Mouse (Mus musculus) hindbrain, embryonic 15.5 days (tissue): ENCODE data around the gene Nectin1. TPM values are rescaled to one million over a fixed set of nuclear protein-coding genes. Genes with fewer than 3 reads are reported as not detected.

Source experiments
- ATAC-seq: fragments of 200-750 bp; cut with Nextera tagmentation; 2 replicates; pipeline ENCODE4 v1.8.0; 2017; ENCODE audit warnings: low read depth, moderate number of reproducible peaks, moderate TSS enrichment; ENCODE audit not compliant: low FRiP score
- H3K27ac ChIP-seq: fragments of 300-500 bp; sonication (generic); replicated peaks from 2 replicates; pipeline ENCODE4 v1.5.1; 2015; ENCODE audit warnings: mild to moderate bottlenecking, inconsistent platforms
- H3K27me3 ChIP-seq: fragments of 300-500 bp; sonication (generic); 2 replicates; pipeline ENCODE4 v1.6.1; 2015; ENCODE audit warnings: control low read depth, inconsistent platforms
- H3K36me3 ChIP-seq: fragments of 300-500 bp; sonication (generic); 2 replicates; pipeline ENCODE4 v1.6.1; 2015; ENCODE audit warnings: control low read depth, inconsistent platforms
- H3K4me1 ChIP-seq: fragments of 300-500 bp; sonication (generic); replicated peaks from 2 replicates; pipeline ENCODE4 v1.6.1; 2015; ENCODE audit warnings: control low read depth, inconsistent platforms
- H3K4me2 ChIP-seq: fragments of 300-500 bp; sonication (generic); 2 replicates; pipeline ENCODE4 v1.6.1; 2015; ENCODE audit warnings: moderate library complexity, mild to moderate bottlenecking, inconsistent platforms
- H3K4me3 ChIP-seq: fragments of 300-500 bp; sonication (generic); 2 replicates; pipeline ENCODE4 v1.5.1; 2015; ENCODE audit warnings: mild to moderate bottlenecking, inconsistent platforms
- H3K9ac ChIP-seq: fragments of 300-500 bp; sonication (generic); 2 replicates; pipeline ENCODE4 v1.6.1; 2015; ENCODE audit warnings: inconsistent platforms
- H3K9me3 ChIP-seq: fragments of 300-500 bp; sonication (generic); 2 replicates; pipeline ENCODE4 v1.6.1; 2016; ENCODE audit warnings: control low read depth, inconsistent platforms
- whole genome bisulfite sequencing: fragments of 180-500 bp; shearing (Covaris S2); methylation state at CpG from one replicate; pipeline ENCODE4 v1.1.7; 2015; 5-methylcytosine and 5-hydroxymethylcytosine counted together
- polyA plus RNA-seq: library from polyadenylated mRNA; unstranded; fragments of >200 nt; fragmentation: Nextera tagmentation; extraction: Ambion mirVana; gene quantifications from 2 replicates; pipeline ENCODE4 v1.2.1, GENCODE M21; 2015

Gene Nectin1
- polyA plus RNA-seq, 1 experiment from 2014 or later: 16.2 TPM

DNA sequence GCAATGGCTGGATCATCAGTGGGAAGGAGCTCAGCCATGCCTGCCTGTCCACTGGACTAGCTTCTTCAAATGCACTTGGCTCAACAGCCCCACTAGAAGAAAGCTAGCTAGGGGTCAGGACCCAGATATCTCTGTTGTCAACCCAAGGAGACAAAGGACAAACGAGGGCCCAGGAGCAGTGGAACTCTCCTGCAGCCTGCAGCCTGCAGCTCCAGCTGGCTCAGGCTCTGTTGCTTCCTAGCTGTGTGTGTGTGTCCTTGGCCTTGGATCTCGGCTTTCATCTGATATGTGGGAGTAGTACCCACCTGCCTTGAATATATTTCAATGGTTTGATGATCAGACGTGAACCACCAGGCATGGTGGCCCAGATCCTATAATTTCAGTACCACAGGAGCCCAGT, 49.6 kb downstream of the Nectin1 start:
- ATAC-seq: no peak
- H3K27me3 ChIP-seq: no peaks in the 10 kb centered on the region
- H3K9ac ChIP-seq: no peak overlapping the region
- H3K9me3 ChIP-seq: no peaks in the 10 kb centered on the region
- no peak overlapping the region for H3K4me3 ChIP-seq
- 0 out of 2 replicates have a peak, but pooled peaks cover 4% of the 10 kb centered on the region for H3K4me1 ChIP-seq
- WGBS: 83% methylated on average over 3 of the region's 3 CpGs
- no peak overlapping the region for H3K4me2 ChIP-seq
- H3K36me3 ChIP-seq: peaks cover 23% of the 10 kb centered on the region
- no peak overlapping the region for H3K27ac ChIP-seq

DNA sequence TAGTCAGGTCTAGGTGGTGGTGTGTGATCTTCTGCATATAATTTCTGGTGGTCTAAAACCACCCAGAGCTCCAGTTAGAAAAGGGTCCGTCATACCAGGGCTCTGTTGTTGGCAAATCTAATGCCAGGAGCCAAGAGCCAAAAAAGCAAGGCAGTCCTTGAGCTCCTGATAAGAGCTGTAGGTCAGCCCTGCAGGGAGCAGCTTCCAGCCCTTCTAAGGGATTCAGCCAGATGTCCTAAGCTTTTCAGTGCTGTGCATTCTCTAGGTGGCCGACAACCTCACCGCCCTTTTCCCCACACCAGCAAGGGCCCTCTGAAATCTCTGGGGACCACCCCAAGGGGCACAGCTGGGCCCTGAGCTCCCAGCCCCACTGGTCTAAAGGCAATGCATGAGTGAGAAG, 52.2 kb downstream of the Nectin1 start:
- Histone ChIP-seq H3K9ac (no peak overlapping the region), H3K4me1 (no peaks in the 10 kb centered on the region), H3K9me3 (no peaks in the 10 kb centered on the region), H3K4me3 (no peak overlapping the region), H3K4me2 (no peak overlapping the region), H3K36me3 (peaks cover 31% of the 10 kb centered on the region), H3K27ac (no peak overlapping the region), H3K27me3 (no peaks in the 10 kb centered on the region)
- no peak for ATAC-seq
- 90% methylated on average over 3 of the region's 3 CpGs for WGBS

DNA sequence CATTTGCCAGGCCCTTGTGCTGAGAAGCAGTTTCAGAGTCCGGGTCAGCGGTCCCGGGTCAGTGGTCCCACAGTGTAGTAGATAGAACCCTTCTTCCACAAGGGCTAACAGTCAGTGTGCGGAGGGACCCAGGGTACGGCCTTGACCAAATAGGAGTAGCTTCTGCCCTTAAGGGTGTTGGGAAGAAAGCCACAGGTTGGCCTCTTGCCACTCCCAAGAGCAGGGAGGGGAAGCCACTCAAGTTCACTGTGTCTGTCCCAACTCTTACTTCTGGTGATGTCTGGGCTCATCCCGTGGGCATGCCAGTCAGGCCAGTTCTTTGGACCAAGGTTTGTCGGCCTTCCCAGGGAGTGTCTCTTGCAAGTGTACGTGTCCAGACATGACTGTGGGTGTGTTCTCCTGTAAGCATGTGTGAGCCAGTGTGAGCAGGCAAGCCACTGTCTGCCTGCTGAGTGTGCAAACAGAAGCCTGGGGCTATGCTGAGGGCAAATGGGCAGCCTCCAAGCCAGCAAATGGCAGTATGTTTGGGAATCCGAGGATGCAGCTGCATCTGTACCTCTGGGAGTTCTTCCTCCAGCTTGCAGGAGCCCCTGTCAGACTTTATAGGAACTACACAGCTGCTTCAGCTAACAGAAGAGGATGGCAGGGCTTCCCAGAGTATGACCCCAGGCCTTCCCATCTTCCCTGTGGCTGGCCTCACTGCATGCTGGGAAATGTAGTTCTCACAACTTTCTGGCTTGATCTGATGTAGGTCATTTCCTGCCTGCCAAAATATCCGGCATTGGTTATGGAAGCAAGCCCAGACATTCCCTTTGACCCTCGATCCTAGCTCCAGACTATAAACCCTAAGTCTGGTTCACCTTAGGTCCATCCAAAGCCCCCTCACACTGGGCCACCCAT, 53.3 kb downstream of the Nectin1 start:
- Histone ChIP-seq H3K4me3 (no peak overlapping the region), H3K9ac (no peak overlapping the region), H3K27me3 (no peaks in the 10 kb centered on the region), H3K4me1 (no peaks in the 10 kb centered on the region), H3K27ac (no peak overlapping the region), H3K4me2 (no peak overlapping the region), H3K9me3 (no peaks in the 10 kb centered on the region), H3K36me3 (peaks cover 28% of the 10 kb centered on the region)
- no peak for ATAC-seq
- WGBS: 87% methylated on average over 11 of the region's 11 CpGs

DNA sequence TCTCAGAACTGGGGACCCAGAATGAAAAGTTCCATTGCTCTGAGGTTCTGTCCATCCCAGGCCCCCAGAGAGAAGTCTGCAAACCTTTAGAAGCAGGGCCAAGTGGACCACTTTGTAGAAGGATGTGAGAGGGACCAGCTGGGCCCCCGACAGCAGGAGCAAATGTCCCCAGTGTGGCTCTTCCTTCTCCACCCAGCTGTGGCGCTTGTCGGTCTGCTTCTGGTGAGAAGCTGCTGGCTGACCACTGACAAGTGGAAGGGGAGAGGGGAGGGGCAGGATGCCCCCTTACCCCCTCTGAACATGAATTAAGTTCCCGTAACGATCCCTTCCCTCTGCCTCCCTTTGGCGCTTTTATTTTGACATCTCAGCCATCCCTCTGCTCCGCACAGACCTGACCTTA, 54.0 kb downstream of the Nectin1 start:
- Histone ChIP-seq H3K4me2 (no peak overlapping the region), H3K9me3 (no peaks in the 10 kb centered on the region), H3K36me3 (peaks cover 22% of the 10 kb centered on the region), H3K27me3 (no peaks in the 10 kb centered on the region), H3K27ac (no peak overlapping the region), H3K9ac (no peak overlapping the region), H3K4me1 (no peaks in the 10 kb centered on the region), H3K4me3 (no peak overlapping the region)
- WGBS: 62% methylated on average over 7 of the region's 7 CpGs
- no peak for ATAC-seq

- Histone ChIP-seq H3K4me2 (no peak overlapping the region), H3K4me3 (no peak overlapping the region), H3K9me3 (no peaks in the 10 kb centered on the region), H3K27me3 (no peaks in the 10 kb centered on the region), H3K27ac (no peak overlapping the region), H3K36me3 (peaks cover 14% of the 10 kb centered on the region; the same call in 1 of the 2 replicates), H3K4me1 (no peaks in the 10 kb centered on the region), H3K9ac (no peak overlapping the region)
- no peak for ATAC-seq
- WGBS: 91% methylated on average over 2 of the region's 2 CpGs
These were observed 56.7 kb downstream of the Nectin1 start for GRCm38 (mm10) chr9:43800525-43800924.

DNA sequence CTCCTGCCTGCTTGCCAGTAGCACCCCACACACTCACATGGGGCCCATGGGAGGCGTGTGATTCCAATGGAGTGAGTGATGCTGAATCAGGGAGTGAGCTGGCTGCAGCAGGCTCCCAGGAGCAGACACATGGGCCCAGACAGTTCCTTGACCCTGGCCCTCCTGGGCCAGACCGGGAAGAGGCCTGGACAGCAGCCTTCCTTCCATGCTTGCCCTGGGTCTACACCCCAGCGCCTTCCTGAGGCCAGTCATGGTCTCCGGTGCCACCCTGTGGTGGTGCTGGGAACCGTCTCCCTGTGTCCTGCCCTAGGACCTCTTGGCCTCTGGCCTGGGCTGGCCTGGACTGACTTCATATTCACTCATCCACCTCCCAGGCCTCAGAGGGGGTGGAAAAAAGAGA, 58.1 kb downstream of the Nectin1 start:
- WGBS: 35% methylated on average over 5 of the region's 5 CpGs
- Histone ChIP-seq H3K27me3 (no peaks in the 10 kb centered on the region), H3K4me2 (no peak overlapping the region), H3K9me3 (no peaks in the 10 kb centered on the region), H3K27ac (no peak overlapping the region), H3K36me3 (peaks cover 14% of the 10 kb centered on the region; the same call in 1 of the 2 replicates), H3K9ac (no peak overlapping the region), H3K4me1 (no peaks in the 10 kb centered on the region), H3K4me3 (no peak overlapping the region)
- no peak for ATAC-seq

GRCm38 (mm10) chr9:43807565-43807964, 63.8 kb downstream of the Nectin1 start:
- ATAC-seq: no peak
- H3K4me3 ChIP-seq: no peak overlapping the region
- H3K27ac ChIP-seq: no peak overlapping the region
- no peaks in the 10 kb centered on the region for H3K9me3 ChIP-seq
- peaks cover 15% of the 10 kb centered on the region for H3K4me1 ChIP-seq
- H3K9ac ChIP-seq: no peak overlapping the region
- H3K36me3 ChIP-seq: peaks cover 6% of the 10 kb centered on the region; the same call in 1 of the 2 replicates
- H3K27me3 ChIP-seq: no peaks in the 10 kb centered on the region
- no peak overlapping the region for H3K4me2 ChIP-seq
- WGBS: 18% methylated on average over 6 of the region's 6 CpGs

DNA sequence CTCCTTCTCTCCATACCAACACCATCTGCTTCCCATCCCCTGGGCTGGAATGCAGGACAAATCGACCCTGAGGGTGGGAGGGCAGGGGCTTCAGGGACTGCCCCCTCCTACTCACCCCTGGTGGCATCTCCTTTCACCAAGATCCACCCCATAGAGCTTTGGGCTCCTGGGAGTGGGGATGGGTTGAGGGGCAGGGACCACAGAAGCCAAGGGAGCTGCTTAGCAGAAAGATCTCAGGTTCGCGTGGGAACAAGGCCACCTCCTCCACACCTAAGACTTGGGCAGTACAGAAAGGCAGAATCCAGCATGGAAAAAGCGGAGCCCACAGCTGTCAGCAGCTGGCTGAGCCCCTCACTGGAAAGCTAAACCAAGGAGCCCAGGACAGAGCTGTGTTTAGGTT, 64.3 kb downstream of the Nectin1 start:
- Histone ChIP-seq H3K9ac (no peak overlapping the region), H3K4me3 (no peak overlapping the region), H3K27ac (0 out of 2 replicates have a peak overlapping the region, but pooled peaks have one; percentile 10), H3K9me3 (no peaks in the 10 kb centered on the region), H3K4me2 (no peak overlapping the region), H3K4me1 (peaks cover 15% of the 10 kb centered on the region), H3K27me3 (no peaks in the 10 kb centered on the region), H3K36me3 (peaks cover 6% of the 10 kb centered on the region; the same call in 1 of the 2 replicates)
- no peak for ATAC-seq
- WGBS: 11% methylated on average over 4 of the region's 4 CpGs

DNA sequence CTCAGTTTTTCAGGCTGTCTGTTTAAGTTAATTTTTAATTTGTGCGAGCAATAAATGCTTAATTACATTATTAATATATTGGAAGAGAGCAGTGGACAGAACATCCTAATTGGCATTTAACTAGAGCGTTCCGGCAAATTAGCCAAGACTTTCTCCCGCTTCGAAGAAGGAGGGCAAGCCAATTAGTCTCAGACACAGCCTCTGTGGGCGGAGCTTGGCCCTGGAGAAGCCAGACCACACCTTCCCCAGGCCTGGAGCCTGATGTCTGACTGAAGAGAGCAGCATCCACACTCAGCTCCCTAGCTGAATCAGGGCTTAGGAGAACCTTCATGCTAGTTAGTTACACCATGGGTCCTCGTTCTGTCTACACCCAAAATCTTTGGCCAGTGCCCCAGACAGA, 64.8 kb downstream of the Nectin1 start:
- H3K27me3 ChIP-seq: no peaks in the 10 kb centered on the region
- 20% methylated on average over 7 of the region's 7 CpGs for WGBS
- ATAC-seq: no peak
- no peak overlapping the region for H3K9ac ChIP-seq
- no peak overlapping the region for H3K4me3 ChIP-seq
- no peak overlapping the region for H3K27ac ChIP-seq
- H3K4me1 ChIP-seq: peaks cover 15% of the 10 kb centered on the region
- H3K9me3 ChIP-seq: no peaks in the 10 kb centered on the region
- no peak overlapping the region for H3K4me2 ChIP-seq
- H3K36me3 ChIP-seq: peaks cover 1% of the 10 kb centered on the region; the same call in 1 of the 2 replicates

DNA sequence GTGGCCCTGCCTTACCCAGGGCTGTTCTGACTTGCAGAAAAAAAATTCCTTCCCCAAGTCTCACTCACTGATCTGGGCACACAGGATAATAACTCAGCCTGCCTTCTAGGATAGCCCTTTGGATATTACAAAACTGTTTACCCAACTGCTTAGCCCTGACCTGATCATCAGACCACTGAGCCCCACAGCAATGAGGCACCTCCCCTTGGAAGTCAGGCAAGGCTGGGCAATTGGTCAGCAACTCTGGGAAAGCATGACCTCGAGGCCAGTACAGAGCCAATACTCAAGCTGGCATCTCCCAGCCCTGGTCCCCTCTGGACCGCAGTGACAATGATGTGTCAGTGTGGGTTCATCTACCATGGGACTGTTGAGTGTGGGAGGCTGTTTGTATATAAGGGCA, 69.4 kb downstream of the Nectin1 start:
- H3K4me3 ChIP-seq: no peak overlapping the region
- no peak for ATAC-seq
- WGBS: 86% methylated on average over 2 of the region's 2 CpGs
- H3K4me1 ChIP-seq: peaks cover 7% of the 10 kb centered on the region
- H3K36me3 ChIP-seq: no peaks in the 10 kb centered on the region
- no peaks in the 10 kb centered on the region for H3K9me3 ChIP-seq
- H3K27me3 ChIP-seq: no peaks in the 10 kb centered on the region
- no peak overlapping the region for H3K4me2 ChIP-seq
- H3K27ac ChIP-seq: no peak overlapping the region
- H3K9ac ChIP-seq: no peak overlapping the region

DNA sequence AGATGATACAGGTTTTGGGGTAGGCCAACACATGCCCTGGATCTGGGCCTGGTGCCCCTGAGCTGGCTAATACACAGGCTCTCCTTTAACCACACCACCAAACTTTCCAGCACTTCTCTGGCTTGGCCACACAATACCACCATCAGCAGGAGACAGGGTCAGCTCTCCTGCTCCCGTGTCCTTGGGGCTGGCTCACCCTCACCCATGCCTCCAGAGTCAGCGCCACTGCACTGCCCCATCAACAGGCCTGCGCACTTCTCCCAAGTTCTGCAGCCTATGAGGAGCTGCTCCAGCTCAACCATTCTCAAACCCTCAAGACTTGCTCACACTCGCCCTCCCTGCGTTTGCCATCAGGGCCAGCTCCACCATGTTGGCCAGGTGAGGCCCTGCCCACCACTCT, 78.4 kb downstream of the Nectin1 start:
- Histone ChIP-seq H3K9ac (no peak overlapping the region), H3K4me1 (peaks cover 6% of the 10 kb centered on the region; the same call in 1 of the 2 replicates), H3K27me3 (no peaks in the 10 kb centered on the region), H3K9me3 (no peaks in the 10 kb centered on the region), H3K4me2 (no peak overlapping the region), H3K4me3 (no peak overlapping the region), H3K36me3 (no peaks in the 10 kb centered on the region), H3K27ac (no peak overlapping the region)
- WGBS: 91% methylated on average over 5 of the region's 5 CpGs
- ATAC-seq: no peak

DNA sequence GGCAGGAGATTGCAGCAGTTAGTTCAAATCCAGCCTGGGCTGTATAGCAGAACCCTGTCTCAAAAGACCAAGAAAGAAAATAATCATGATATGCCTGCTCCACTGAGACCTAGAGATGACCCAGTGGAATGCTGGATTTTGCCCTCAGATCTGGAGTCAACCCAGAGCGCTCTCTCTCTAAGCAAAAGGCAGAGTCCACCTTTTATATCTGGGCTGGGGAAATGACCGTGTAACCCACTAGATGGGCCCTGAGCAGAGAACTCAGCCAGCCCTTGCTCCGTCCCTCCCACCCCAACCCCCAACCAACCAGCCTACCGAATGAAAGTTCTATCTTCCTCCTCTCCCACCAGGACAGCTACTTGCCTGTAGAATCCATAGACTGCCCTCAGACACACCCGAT, 81.4 kb downstream of the Nectin1 start:
- no peak overlapping the region for H3K9ac ChIP-seq
- 80% methylated on average over 5 of the region's 5 CpGs for WGBS

More for the DNA sequence above, 81.4 kb downstream of the Nectin1 start:
- H3K36me3 ChIP-seq: no peaks in the 10 kb centered on the region
- H3K27ac ChIP-seq: no peak overlapping the region
- no peaks in the 10 kb centered on the region for H3K9me3 ChIP-seq
- no peak overlapping the region for H3K4me2 ChIP-seq
- H3K27me3 ChIP-seq: no peaks in the 10 kb centered on the region
- H3K4me1 ChIP-seq: peaks cover 6% of the 10 kb centered on the region
- no peak for ATAC-seq
- no peak overlapping the region for H3K4me3 ChIP-seq
